Mouse (Mus musculus): Measurements from ENCODE around the gene Hexb. TPM values are rescaled to one million over a fixed set of nuclear protein-coding genes. Genes with fewer than 3 reads are reported as not detected.

Hexb gene
- polyA plus RNA-seq, 1 experiment, result 21.4 TPM

- Histone ChIP-seq H3K4me3 (ENCODE audit: insufficient read depth, poor library complexity, severe bottlenecking) (no peak overlapping the region), H3K27me3 (ENCODE audit: control insufficient read depth, insufficient read depth, insufficient read length) (no peaks in the 10 kb centered on the region), H3ac (ENCODE audit: control insufficient read depth, insufficient read length, low read depth) (no peak overlapping the region), H3K36me3 (ENCODE audit: control insufficient read depth, insufficient read depth) (no peaks in the 10 kb centered on the region), H3K79me3 (ENCODE audit: low read depth) (no peaks in the 10 kb centered on the region), H3K79me2 (ENCODE audit: control insufficient read depth, insufficient read depth) (no peaks in the 10 kb centered on the region)
- TF ChIP-seq USF1 (IDR thresholded peaks at IDR 0.05; ENCODE audit: low read depth), result no peak
- no peak for TF ChIP-seq MAX (IDR thresholded peaks at IDR 0.05)
- TF ChIP-seq FOSL1 (IDR thresholded peaks at IDR 0.05; ENCODE audit: insufficient read depth, low read length, poor library complexity, severe bottlenecking), result no peak
- no peak for TF ChIP-seq MYOG (IDR thresholded peaks at IDR 0.05; ENCODE audit: control insufficient read depth, extremely low read depth, insufficient read length)
- TF ChIP-seq CEBPB (IDR thresholded peaks at IDR 0.05; ENCODE audit: low read depth), result no peak
- no peak for TF ChIP-seq CTCF (IDR thresholded peaks at IDR 0.05; ENCODE audit: control insufficient read depth, insufficient read depth, insufficient read length)
- no peak for TF ChIP-seq MYOD1 (IDR thresholded peaks at IDR 0.05; ENCODE audit: control insufficient read depth, insufficient read length, low read depth)
Observed at GRCm38 (mm10) chr13:97233092-97233491, 34.9 kb upstream of the Hexb start.

GRCm38 (mm10) chr13:97230101-97230500, 31.9 kb upstream of the Hexb start:
- H3K27me3 ChIP-seq (ENCODE audit: control insufficient read depth, insufficient read depth, insufficient read length), result no peaks in the 10 kb centered on the region

GRCm38 (mm10) chr13:97227795-97228194, 29.6 kb upstream of the Hexb start:
- Histone ChIP-seq H3K27me3 (ENCODE audit: control insufficient read depth, insufficient read depth, insufficient read length) (no peaks in the 10 kb centered on the region), H3K4me3 (ENCODE audit: insufficient read depth, poor library complexity, severe bottlenecking) (no peak overlapping the region), H3ac (ENCODE audit: control insufficient read depth, insufficient read length, low read depth) (no peak overlapping the region), H3K36me3 (ENCODE audit: control insufficient read depth, insufficient read depth) (no peaks in the 10 kb centered on the region), H3K79me3 (ENCODE audit: low read depth) (no peaks in the 10 kb centered on the region), H3K79me2 (ENCODE audit: control insufficient read depth, insufficient read depth) (no peaks in the 10 kb centered on the region)
- TF ChIP-seq MAX (IDR thresholded peaks at IDR 0.05) (no peak), CTCF (IDR thresholded peaks at IDR 0.05; ENCODE audit: control insufficient read depth, insufficient read depth, insufficient read length) (no peak), CEBPB (IDR thresholded peaks at IDR 0.05; ENCODE audit: low read depth) (no peak), MYOG (IDR thresholded peaks at IDR 0.05; ENCODE audit: control insufficient read depth, extremely low read depth, insufficient read length) (no peak), USF1 (IDR thresholded peaks at IDR 0.05; ENCODE audit: low read depth) (no peak), FOSL1 (IDR thresholded peaks at IDR 0.05; ENCODE audit: insufficient read depth, low read length, poor library complexity, severe bottlenecking) (no peak)

More at GRCm38 (mm10) chr13:97230101-97230500, 31.9 kb upstream of the Hexb start:
- Histone ChIP-seq H3K79me3 (ENCODE audit: low read depth) (no peaks in the 10 kb centered on the region), H3K4me3 (ENCODE audit: insufficient read depth, poor library complexity, severe bottlenecking) (no peak overlapping the region), H3K79me2 (ENCODE audit: control insufficient read depth, insufficient read depth) (no peaks in the 10 kb centered on the region), H3ac (ENCODE audit: control insufficient read depth, insufficient read length, low read depth) (no peak overlapping the region), H3K36me3 (ENCODE audit: control insufficient read depth, insufficient read depth) (no peaks in the 10 kb centered on the region)
- TF ChIP-seq CTCF (IDR thresholded peaks at IDR 0.05; ENCODE audit: control insufficient read depth, insufficient read depth, insufficient read length) (no peak), MYOG (IDR thresholded peaks at IDR 0.05; ENCODE audit: control insufficient read depth, extremely low read depth, insufficient read length) (no peak), MYOD1 (IDR thresholded peaks at IDR 0.05; ENCODE audit: control insufficient read depth, insufficient read length, low read depth) (no peak), USF1 (IDR thresholded peaks at IDR 0.05; ENCODE audit: low read depth) (no peak), CEBPB (IDR thresholded peaks at IDR 0.05; ENCODE audit: low read depth) (no peak), FOSL1 (IDR thresholded peaks at IDR 0.05; ENCODE audit: insufficient read depth, low read length, poor library complexity, severe bottlenecking) (no peak)

GRCm38 (mm10) chr13:97225130-97225529, 27.0 kb upstream of the Hexb start:
- TF ChIP-seq FOSL1 (IDR thresholded peaks at IDR 0.05; ENCODE audit: insufficient read depth, low read length, poor library complexity, severe bottlenecking) (no peak), MAX (IDR thresholded peaks at IDR 0.05) (no peak), CTCF (IDR thresholded peaks at IDR 0.05; ENCODE audit: control insufficient read depth, insufficient read depth, insufficient read length) (no peak), USF1 (IDR thresholded peaks at IDR 0.05; ENCODE audit: low read depth) (no peak), CEBPB (IDR thresholded peaks at IDR 0.05; ENCODE audit: low read depth) (no peak)
- Histone ChIP-seq H3K36me3 (ENCODE audit: control insufficient read depth, insufficient read depth) (no peaks in the 10 kb centered on the region), H3K79me2 (ENCODE audit: control insufficient read depth, insufficient read depth) (no peaks in the 10 kb centered on the region), H3ac (ENCODE audit: control insufficient read depth, insufficient read length, low read depth) (no peak overlapping the region), H3K79me3 (ENCODE audit: low read depth) (no peaks in the 10 kb centered on the region), H3K4me3 (ENCODE audit: insufficient read depth, poor library complexity, severe bottlenecking) (no peak overlapping the region), H3K27me3 (ENCODE audit: control insufficient read depth, insufficient read depth, insufficient read length) (no peaks in the 10 kb centered on the region)

GRCm38 (mm10) chr13:97224341-97224982, 26.3 kb upstream of the Hexb start:
- TF ChIP-seq FOSL1 (IDR thresholded peaks at IDR 0.05; ENCODE audit: insufficient read depth, low read length, poor library complexity, severe bottlenecking) (no peak), CEBPB (IDR thresholded peaks at IDR 0.05; ENCODE audit: low read depth) (no peak), CTCF (IDR thresholded peaks at IDR 0.05; ENCODE audit: control insufficient read depth, insufficient read depth, insufficient read length) (no peak), USF1 (IDR thresholded peaks at IDR 0.05; ENCODE audit: low read depth) (no peak), MAX (IDR thresholded peaks at IDR 0.05) (no peak), MYOD1 (IDR thresholded peaks at IDR 0.05; ENCODE audit: control insufficient read depth, insufficient read length, low read depth) (no peak), MYOG (IDR thresholded peaks at IDR 0.05; ENCODE audit: control insufficient read depth, extremely low read depth, insufficient read length) (no peak)
- no peaks in the 10 kb centered on the region for H3K79me3 ChIP-seq (ENCODE audit: low read depth)
- H3ac ChIP-seq (ENCODE audit: control insufficient read depth, insufficient read length, low read depth), result no peak overlapping the region
- no peak overlapping the region for H3K4me3 ChIP-seq (ENCODE audit: insufficient read depth, poor library complexity, severe bottlenecking)
- H3K27me3 ChIP-seq (ENCODE audit: control insufficient read depth, insufficient read depth, insufficient read length), result no peaks in the 10 kb centered on the region
- H3K36me3 ChIP-seq (ENCODE audit: control insufficient read depth, insufficient read depth), result no peaks in the 10 kb centered on the region
- H3K79me2 ChIP-seq (ENCODE audit: control insufficient read depth, insufficient read depth), result no peaks in the 10 kb centered on the region

- Histone ChIP-seq H3K4me3 (ENCODE audit: insufficient read depth, poor library complexity, severe bottlenecking) (no peak overlapping the region), H3K79me2 (ENCODE audit: control insufficient read depth, insufficient read depth) (no peaks in the 10 kb centered on the region), H3K36me3 (ENCODE audit: control insufficient read depth, insufficient read depth) (no peaks in the 10 kb centered on the region), H3K79me3 (ENCODE audit: low read depth) (no peaks in the 10 kb centered on the region), H3K27me3 (ENCODE audit: control insufficient read depth, insufficient read depth, insufficient read length) (no peaks in the 10 kb centered on the region), H3ac (ENCODE audit: control insufficient read depth, insufficient read length, low read depth) (no peak overlapping the region)
- TF ChIP-seq USF1 (IDR thresholded peaks at IDR 0.05; ENCODE audit: low read depth) (no peak), MYOD1 (IDR thresholded peaks at IDR 0.05; ENCODE audit: control insufficient read depth, insufficient read length, low read depth) (no peak), FOSL1 (IDR thresholded peaks at IDR 0.05; ENCODE audit: insufficient read depth, low read length, poor library complexity, severe bottlenecking) (no peak), MYOG (IDR thresholded peaks at IDR 0.05; ENCODE audit: control insufficient read depth, extremely low read depth, insufficient read length) (no peak), CEBPB (IDR thresholded peaks at IDR 0.05; ENCODE audit: low read depth) (no peak), CTCF (IDR thresholded peaks at IDR 0.05; ENCODE audit: control insufficient read depth, insufficient read depth, insufficient read length) (no peak), MAX (IDR thresholded peaks at IDR 0.05) (no peak)
Observed at GRCm38 (mm10) chr13:97223856-97224255, 25.7 kb upstream of the Hexb start.

Data from C2C12 (cell line).